Mouse (Mus musculus): ENCODE data around the gene Padi2.

DNA sequence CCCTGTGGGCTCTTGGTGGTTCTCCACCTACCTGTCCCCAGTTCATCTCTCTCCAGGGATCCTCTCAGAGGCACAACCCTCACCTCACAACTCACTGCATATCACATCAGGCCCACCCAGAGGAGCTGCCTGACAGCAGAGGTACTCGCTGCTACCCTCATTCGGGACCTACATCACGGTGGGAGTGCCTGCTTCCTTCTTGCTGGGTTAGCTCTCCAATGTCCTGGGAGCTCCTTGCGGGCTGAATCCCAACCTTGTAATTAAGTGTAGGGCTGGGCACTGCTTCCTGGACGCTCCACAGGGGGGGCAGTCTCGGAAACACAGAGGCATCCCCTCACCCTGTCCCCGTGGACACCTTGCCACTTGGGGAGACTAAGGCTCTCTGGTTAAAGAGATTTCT lies 35.3 kb upstream of the Padi2 start:
- no peak for TF ChIP-seq TAL1 (IDR thresholded peaks at IDR 0.05; ENCODE audit: low read length)
- TF ChIP-seq GATA1 (IDR thresholded peaks at IDR 0.05; ENCODE audit: low read length) = no peak
